Mouse (Mus musculus): ENCODE measurements around the gene Kpnb1. TPM values are rescaled to one million over a fixed set of nuclear protein-coding genes. Genes with fewer than 3 reads are reported as not detected.
A peak's percentile ranks its signal among the peaks of the same experiment; 100 is the strongest.

Kpnb1 gene
- total and polyA plus RNA-seq, 2 experiments from 2014 or later, result 18.4 to 68.2 TPM

DNA sequence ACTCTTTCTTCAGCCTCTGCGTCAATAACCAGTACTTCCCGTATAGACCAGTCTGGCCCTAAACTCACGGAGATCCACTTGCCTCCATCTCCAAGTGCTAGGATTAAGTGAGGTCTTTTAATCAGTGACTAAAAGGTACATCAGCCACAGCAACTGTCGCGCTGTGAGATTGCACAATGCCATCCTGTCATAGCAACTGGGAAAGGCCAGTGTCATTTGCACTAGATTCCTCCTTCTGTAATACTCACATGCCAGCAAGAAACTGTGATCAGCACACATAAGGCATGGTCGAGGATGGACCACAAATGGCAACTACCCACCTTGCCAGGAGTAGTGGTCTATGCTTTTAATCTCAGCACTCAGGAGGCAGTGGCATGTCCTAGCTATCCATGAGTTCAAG lies 11.8 kb upstream of the Kpnb1 start:
- TF ChIP-seq CTCF (IDR thresholded peaks at IDR 0.05; ENCODE audit: low read depth) (no peak), EP300 (IDR thresholded peaks at IDR 0.05; ENCODE audit: low read depth) (no peak)
- WGBS, result 81% methylated on average over 6 of the region's 6 CpGs
- H3K36me3 ChIP-seq (replicated peaks; ENCODE audit: control insufficient read depth, insufficient read depth, low read length), result no peaks in the 10 kb centered on the region
- H3K27me3 ChIP-seq (ENCODE audit: control insufficient read depth, insufficient read depth, low read length), result no peaks in the 10 kb centered on the region
- DNase-seq (ENCODE audit: low spot score) (no peak), ATAC-seq (ENCODE audit: insufficient read depth, low read depth) (no peak)
- no peaks in the 10 kb centered on the region for H3K9me3 ChIP-seq (replicated peaks; ENCODE audit: control insufficient read depth, low read length)
- no peak overlapping the region for H3K27ac ChIP-seq (ENCODE audit: low read depth)
- H3K4me2 ChIP-seq (ENCODE audit: low read depth, low read length), result no peak overlapping the region
- H3K9ac ChIP-seq (replicated peaks; ENCODE audit: low read depth, low read length), result no peak overlapping the region
- no peak overlapping the region for H3K4me3 ChIP-seq (ENCODE audit: low read depth, low read length)
- no peaks in the 10 kb centered on the region for H3K4me1 ChIP-seq (ENCODE audit: control insufficient read depth, insufficient read depth)

DNA sequence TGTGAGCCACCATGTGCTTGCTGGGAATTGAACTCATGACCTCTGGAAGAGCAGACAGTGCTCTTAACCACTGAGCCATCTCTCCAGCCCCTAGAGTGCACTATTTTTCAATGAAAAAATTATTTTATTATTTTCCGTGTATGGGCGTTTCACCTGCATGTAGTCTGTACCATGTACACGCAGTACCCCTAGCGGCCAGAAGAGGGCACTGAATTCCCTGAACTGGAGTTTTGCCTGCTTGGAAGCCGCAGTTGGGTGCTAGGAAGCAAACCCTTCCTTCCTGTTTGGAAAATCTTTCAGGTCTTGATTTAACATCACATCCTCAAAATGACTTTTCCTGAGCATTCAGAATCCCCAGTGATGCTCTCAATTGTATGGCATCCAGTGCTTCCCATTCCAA lies 10.9 kb upstream of the Kpnb1 start:
- DNase-seq (ENCODE audit: low spot score), result peak; percentile 26
- no peak overlapping the region for H3K4me3 ChIP-seq (ENCODE audit: low read depth, low read length)
- no peak for ATAC-seq (ENCODE audit: insufficient read depth, low read depth)
- H3K27me3 ChIP-seq (ENCODE audit: control insufficient read depth, insufficient read depth, low read length), result no peaks in the 10 kb centered on the region
- TF ChIP-seq EP300 (IDR thresholded peaks at IDR 0.05; ENCODE audit: low read depth), result no peak
- peak; percentile 47 for TF ChIP-seq CTCF (IDR thresholded peaks at IDR 0.05; ENCODE audit: low read depth)
- H3K36me3 ChIP-seq (replicated peaks; ENCODE audit: control insufficient read depth, insufficient read depth, low read length), result no peaks in the 10 kb centered on the region
- H3K9me3 ChIP-seq (replicated peaks; ENCODE audit: control insufficient read depth, low read length), result no peaks in the 10 kb centered on the region
- H3K4me1 ChIP-seq (ENCODE audit: control insufficient read depth, insufficient read depth), result no peaks in the 10 kb centered on the region
- no peak overlapping the region for H3K4me2 ChIP-seq (ENCODE audit: low read depth, low read length)
- H3K9ac ChIP-seq (replicated peaks; ENCODE audit: low read depth, low read length), result no peak overlapping the region
- no peak overlapping the region for H3K27ac ChIP-seq (ENCODE audit: low read depth)
- 23% methylated on average over 5 of the region's 5 CpGs for WGBS

DNA sequence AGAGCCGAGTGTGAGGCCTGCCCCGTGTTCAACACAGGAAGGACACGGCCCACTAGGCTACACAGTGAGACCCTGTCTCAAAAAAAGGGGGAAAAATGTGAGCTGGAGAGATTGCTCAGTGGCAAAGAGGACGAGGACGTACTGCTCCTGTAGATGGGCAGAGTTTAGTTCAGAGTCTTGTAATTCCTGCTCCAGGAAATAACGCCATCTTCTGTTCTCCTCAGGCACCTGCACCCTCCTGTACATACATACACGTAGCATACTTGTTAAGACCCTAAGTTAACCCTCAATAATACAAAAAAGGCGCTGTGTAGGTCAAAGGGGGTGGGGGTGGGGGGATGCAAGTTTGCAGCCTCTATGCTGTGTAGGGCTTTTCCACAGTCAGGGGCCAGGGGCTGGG lies 9.3 kb upstream of the Kpnb1 start:
- no peaks in the 10 kb centered on the region for H3K4me1 ChIP-seq (ENCODE audit: control insufficient read depth, insufficient read depth)
- no peak for DNase-seq (ENCODE audit: low spot score)
- no peaks in the 10 kb centered on the region for H3K9me3 ChIP-seq (replicated peaks; ENCODE audit: control insufficient read depth, low read length)
- no peak for ATAC-seq (ENCODE audit: insufficient read depth, low read depth)
- no peak overlapping the region for H3K27ac ChIP-seq (ENCODE audit: low read depth)
- TF ChIP-seq EP300 (IDR thresholded peaks at IDR 0.05; ENCODE audit: low read depth) (no peak), CTCF (IDR thresholded peaks at IDR 0.05; ENCODE audit: low read depth) (no peak)
- no peak overlapping the region for H3K9ac ChIP-seq (replicated peaks; ENCODE audit: low read depth, low read length)
- H3K4me3 ChIP-seq (ENCODE audit: low read depth, low read length), result no peak overlapping the region
- H3K4me2 ChIP-seq (ENCODE audit: low read depth, low read length), result no peak overlapping the region
- 68% methylated on average over 8 of the region's 8 CpGs for WGBS
- no peaks in the 10 kb centered on the region for H3K27me3 ChIP-seq (ENCODE audit: control insufficient read depth, insufficient read depth, low read length)
- H3K36me3 ChIP-seq (replicated peaks; ENCODE audit: control insufficient read depth, insufficient read depth, low read length), result no peaks in the 10 kb centered on the region

DNA sequence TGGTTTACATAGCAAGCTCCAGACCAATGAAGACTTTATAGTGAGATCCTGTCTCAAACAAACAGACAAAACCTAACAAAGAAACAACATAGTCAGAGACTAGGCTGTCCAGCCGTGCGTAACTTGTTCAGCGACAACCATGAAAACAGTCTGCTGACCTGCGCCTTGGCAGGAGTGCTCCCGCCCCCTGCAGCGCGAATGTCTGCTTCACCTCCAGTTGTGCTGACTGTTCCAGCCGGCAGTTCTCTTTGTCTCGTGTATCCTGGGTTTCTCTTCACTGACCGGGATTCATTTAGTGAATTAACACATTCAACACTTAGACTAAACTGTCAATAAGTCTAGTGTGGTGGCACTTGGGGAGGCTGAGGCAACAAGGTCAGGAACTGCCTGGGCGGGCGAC lies 8.9 kb upstream of the Kpnb1 start:
- H3K36me3 ChIP-seq (replicated peaks; ENCODE audit: control insufficient read depth, insufficient read depth, low read length), result no peaks in the 10 kb centered on the region
- no peak overlapping the region for H3K4me3 ChIP-seq (ENCODE audit: low read depth, low read length)
- no peak overlapping the region for H3K9ac ChIP-seq (replicated peaks; ENCODE audit: low read depth, low read length)
- H3K9me3 ChIP-seq (replicated peaks; ENCODE audit: control insufficient read depth, low read length), result no peaks in the 10 kb centered on the region
- WGBS, result 72% methylated on average over 12 of the region's 12 CpGs
- no peak overlapping the region for H3K27ac ChIP-seq (ENCODE audit: low read depth)
- DNase-seq (ENCODE audit: low spot score), result no peak
- no peak for ATAC-seq (ENCODE audit: insufficient read depth, low read depth)
- H3K4me1 ChIP-seq (ENCODE audit: control insufficient read depth, insufficient read depth), result no peaks in the 10 kb centered on the region
- TF ChIP-seq CTCF (IDR thresholded peaks at IDR 0.05; ENCODE audit: low read depth) (no peak), EP300 (IDR thresholded peaks at IDR 0.05; ENCODE audit: low read depth) (no peak)
- H3K27me3 ChIP-seq (ENCODE audit: control insufficient read depth, insufficient read depth, low read length), result no peaks in the 10 kb centered on the region
- H3K4me2 ChIP-seq (ENCODE audit: low read depth, low read length), result no peak overlapping the region

DNA sequence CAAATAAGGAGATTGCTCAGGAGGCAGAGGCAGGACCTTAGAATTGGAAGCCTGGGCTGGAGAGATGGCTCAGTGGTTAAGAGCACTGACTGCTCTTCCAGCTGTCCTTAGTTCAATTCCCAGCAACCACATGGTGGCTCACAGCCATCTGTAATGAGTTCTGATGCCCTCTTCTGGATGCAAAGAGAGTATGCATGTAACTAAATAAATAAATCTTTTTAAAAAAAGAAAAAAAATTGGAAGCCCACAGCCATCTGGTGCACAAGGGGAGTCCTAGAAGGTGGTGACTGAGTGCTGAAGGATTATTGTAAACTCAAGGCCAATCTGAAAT lies 4.9 kb upstream of the Kpnb1 start:
- no peak overlapping the region for H3K4me2 ChIP-seq (ENCODE audit: low read depth, low read length)
- H3K27me3 ChIP-seq (ENCODE audit: control insufficient read depth, insufficient read depth, low read length), result no peaks in the 10 kb centered on the region
- no peaks in the 10 kb centered on the region for H3K4me1 ChIP-seq (ENCODE audit: control insufficient read depth, insufficient read depth)
- TF ChIP-seq CTCF (IDR thresholded peaks at IDR 0.05; ENCODE audit: low read depth) (no peak), EP300 (IDR thresholded peaks at IDR 0.05; ENCODE audit: low read depth) (no peak)
- H3K9ac ChIP-seq (replicated peaks; ENCODE audit: low read depth, low read length), result no peak overlapping the region
- H3K9me3 ChIP-seq (replicated peaks; ENCODE audit: control insufficient read depth, low read length), result no peaks in the 10 kb centered on the region
- ATAC-seq (ENCODE audit: insufficient read depth, low read depth), result no peak
- no peak overlapping the region for H3K4me3 ChIP-seq (ENCODE audit: low read depth, low read length)
- no peaks in the 10 kb centered on the region for H3K36me3 ChIP-seq (replicated peaks; ENCODE audit: control insufficient read depth, insufficient read depth, low read length)
- no peak for DNase-seq (ENCODE audit: low spot score)
- no peak overlapping the region for H3K27ac ChIP-seq (ENCODE audit: low read depth)

DNA sequence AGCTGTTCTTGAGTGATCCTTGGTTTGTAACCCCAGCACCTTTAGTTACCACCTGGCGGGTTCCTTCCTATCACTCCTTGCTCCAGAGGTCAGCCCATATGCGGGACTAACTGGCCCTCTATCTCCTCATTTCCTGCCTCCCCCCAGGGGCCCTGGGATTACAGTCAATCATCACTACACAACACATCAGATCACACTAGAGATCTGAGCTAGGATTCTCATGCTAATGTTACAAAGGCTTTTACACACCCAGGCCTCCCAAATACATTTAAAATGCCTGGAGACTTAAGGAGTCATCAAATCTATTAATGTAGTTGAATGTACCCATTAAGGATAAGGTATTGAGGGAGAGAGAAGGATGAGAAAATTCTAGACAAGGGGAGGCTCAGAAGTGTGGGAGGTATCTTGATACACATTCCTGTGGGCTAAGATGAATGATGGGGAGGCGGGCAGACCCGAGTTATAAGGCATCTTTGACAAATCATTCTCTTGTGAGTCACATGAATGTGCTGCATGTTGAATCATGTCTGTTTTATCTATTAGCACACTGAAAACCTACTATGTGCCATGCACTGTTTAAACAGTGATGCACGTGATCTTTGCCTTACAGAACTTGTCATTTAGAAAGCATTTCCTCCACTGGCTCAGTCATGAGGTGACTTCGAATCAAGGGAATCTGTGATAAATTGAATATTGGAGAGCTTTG lies 4.4 kb upstream of the Kpnb1 start:
- Histone ChIP-seq H3K4me3 (ENCODE audit: low read depth, low read length) (no peak overlapping the region), H3K9me3 (replicated peaks; ENCODE audit: control insufficient read depth, low read length) (no peaks in the 10 kb centered on the region), H3K27ac (ENCODE audit: low read depth) (no peak overlapping the region), H3K36me3 (replicated peaks; ENCODE audit: control insufficient read depth, insufficient read depth, low read length) (no peaks in the 10 kb centered on the region), H3K27me3 (ENCODE audit: control insufficient read depth, insufficient read depth, low read length) (no peaks in the 10 kb centered on the region), H3K4me2 (ENCODE audit: low read depth, low read length) (no peak overlapping the region), H3K9ac (replicated peaks; ENCODE audit: low read depth, low read length) (no peak overlapping the region), H3K4me1 (ENCODE audit: control insufficient read depth, insufficient read depth) (no peaks in the 10 kb centered on the region)
- 66% methylated on average over 6 of the region's 6 CpGs for WGBS
- no peak for TF ChIP-seq EP300 (IDR thresholded peaks at IDR 0.05; ENCODE audit: low read depth)
- DNase-seq (ENCODE audit: low spot score), result no peak
- no peak for ATAC-seq (ENCODE audit: insufficient read depth, low read depth)
